Mouse (Mus musculus) hindbrain, embryonic 12.5 days (tissue): ENCODE measurements at regions not wholly inside any gene's neighbourhood (a gene's known extent, or its start where the extent isn't known, plus 50 kb on each side); places are given as distances from the start of the nearest gene placed in this dataset.
A peak's percentile ranks its signal among the peaks of the same experiment; 100 is the strongest.

Experiments
- ATAC-seq: fragments of 200-750 bp; cut with Nextera tagmentation; 2 replicates; pipeline ENCODE4 v1.8.0; 2017; ENCODE audit warnings: moderate TSS enrichment; ENCODE audit not compliant: low FRiP score
- H3K27ac ChIP-seq: fragments of 300-500 bp; sonication (generic); 2 replicates; pipeline ENCODE4 v1.5.1; 2016; ENCODE audit warnings: mild to moderate bottlenecking
- H3K27me3 ChIP-seq: fragments of 300-500 bp; sonication (generic); 2 replicates; pipeline ENCODE4 v1.6.1; 2016; ENCODE audit warnings: mild to moderate bottlenecking
- H3K36me3 ChIP-seq: fragments of 300-500 bp; sonication (generic); 2 replicates; pipeline ENCODE4 v1.6.1; 2016; ENCODE audit warnings: mild to moderate bottlenecking
- H3K4me1 ChIP-seq: fragments of 300-500 bp; sonication (generic); 2 replicates; pipeline ENCODE4 v1.6.1; 2016
- H3K4me2 ChIP-seq: fragments of 300-500 bp; sonication (generic); replicated peaks from 2 replicates; pipeline ENCODE4 v1.6.1; 2016; ENCODE audit warnings: mild to moderate bottlenecking
- H3K4me3 ChIP-seq: fragments of 300-500 bp; sonication (generic); 2 replicates; pipeline ENCODE4 v1.5.1; 2016; ENCODE audit warnings: mild to moderate bottlenecking
- H3K9ac ChIP-seq: fragments of 300-500 bp; sonication (generic); 2 replicates; pipeline ENCODE4 v1.6.1; 2016; ENCODE audit warnings: mild to moderate bottlenecking, moderate library complexity
- H3K9me3 ChIP-seq: fragments of 300-500 bp; sonication (generic); replicated peaks from 2 replicates; pipeline ENCODE4 v1.6.1; 2016; ENCODE audit warnings: mild to moderate bottlenecking
- WGBS: fragments of 180-500 bp; shearing (Covaris S2); methylation state at CpG from one replicate; pipeline ENCODE4 v1.1.7; 2016; 5-methylcytosine and 5-hydroxymethylcytosine counted together

DNA sequence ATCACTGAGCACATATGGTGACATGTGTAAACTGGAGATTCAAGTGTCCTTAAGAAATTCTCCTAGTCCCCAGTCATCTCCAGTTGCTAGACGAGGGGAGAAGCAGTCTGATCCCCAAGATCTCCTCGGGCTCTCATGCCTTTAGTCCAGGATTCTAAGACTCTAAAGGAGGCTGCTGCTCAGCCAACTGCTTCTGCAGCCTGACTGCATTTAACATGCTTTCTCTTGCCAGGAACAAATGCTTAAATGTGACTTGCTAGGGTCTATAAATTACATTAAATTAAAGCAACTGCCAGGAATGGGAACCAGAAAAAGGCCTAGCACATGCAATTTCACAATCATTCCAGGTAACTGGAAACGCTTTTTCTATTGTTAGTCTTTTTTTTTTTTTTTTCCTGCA is 599.8 kb upstream of the Gcfc2 start:
- H3K9ac ChIP-seq = no peak overlapping the region
- no peaks in the 10 kb centered on the region for H3K36me3 ChIP-seq
- H3K27me3 ChIP-seq = no peaks in the 10 kb centered on the region
- no peak overlapping the region for H3K4me3 ChIP-seq
- 86% methylated on average over 3 of the region's 3 CpGs for WGBS
- no peak overlapping the region for H3K4me2 ChIP-seq
- no peaks in the 10 kb centered on the region for H3K9me3 ChIP-seq
- H3K27ac ChIP-seq = no peak overlapping the region
- no peaks in the 10 kb centered on the region for H3K4me1 ChIP-seq
- ATAC-seq = no peak

DNA sequence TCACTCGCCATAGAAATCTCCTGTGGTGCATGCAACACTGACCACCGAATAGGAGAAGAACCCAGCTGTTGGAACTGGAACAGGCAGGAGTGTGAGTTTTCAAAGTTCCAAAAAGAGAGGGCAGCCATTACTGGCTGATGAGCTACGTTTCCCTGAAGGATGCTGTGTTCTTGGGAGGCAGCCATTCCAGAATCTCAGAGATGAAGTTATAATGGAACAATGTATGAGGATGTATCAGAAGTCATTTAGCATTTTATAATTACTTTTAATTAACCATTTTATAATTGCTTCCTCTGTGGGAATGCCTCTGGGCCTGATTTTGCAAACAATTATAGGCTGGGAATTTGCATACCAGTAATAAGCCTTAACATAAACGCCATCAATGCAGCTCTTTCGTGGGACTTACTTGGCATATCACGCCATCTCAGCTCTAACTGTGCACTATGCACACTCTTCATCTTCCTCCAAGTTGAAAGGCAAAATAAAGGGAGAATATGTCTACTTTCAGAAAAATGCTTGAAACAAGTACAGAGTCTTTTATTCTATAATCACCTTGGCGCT is 559.4 kb upstream of the Gcfc2 start:
- Histone ChIP-seq H3K27me3 (no peaks in the 10 kb centered on the region), H3K36me3 (no peaks in the 10 kb centered on the region), H3K4me1 (no peaks in the 10 kb centered on the region), H3K9ac (no peak overlapping the region), H3K27ac (no peak overlapping the region), H3K4me3 (no peak overlapping the region), H3K9me3 (no peaks in the 10 kb centered on the region), H3K4me2 (no peak overlapping the region)
- no peak for ATAC-seq
- WGBS = 72% methylated on average over 7 of the region's 7 CpGs

DNA sequence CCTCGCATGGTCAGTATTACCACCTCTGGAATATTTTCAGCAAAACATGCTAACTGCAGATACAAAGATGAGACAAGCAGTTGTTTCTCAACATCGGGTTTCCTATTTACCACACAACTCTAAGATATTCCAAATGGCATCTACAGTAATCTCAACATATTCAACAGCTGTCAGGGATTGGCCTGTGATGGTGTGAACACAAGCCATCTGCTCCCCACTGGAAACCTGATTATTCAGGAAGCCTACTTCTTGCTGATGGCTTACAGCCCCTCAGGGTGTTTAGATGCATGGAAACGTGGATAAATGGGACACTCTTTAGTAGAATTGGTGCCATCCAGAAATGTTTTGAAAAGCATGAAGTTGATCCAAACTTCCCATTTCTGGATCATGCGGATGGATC is 535.0 kb upstream of the Gcfc2 start:
- Histone ChIP-seq H3K4me2 (no peak overlapping the region), H3K4me3 (no peak overlapping the region), H3K9me3 (no peaks in the 10 kb centered on the region), H3K27me3 (no peaks in the 10 kb centered on the region), H3K9ac (no peak overlapping the region), H3K36me3 (no peaks in the 10 kb centered on the region), H3K4me1 (no peaks in the 10 kb centered on the region), H3K27ac (no peak overlapping the region)
- WGBS = 84% methylated on average over 4 of the region's 4 CpGs
- ATAC-seq = no peak

DNA sequence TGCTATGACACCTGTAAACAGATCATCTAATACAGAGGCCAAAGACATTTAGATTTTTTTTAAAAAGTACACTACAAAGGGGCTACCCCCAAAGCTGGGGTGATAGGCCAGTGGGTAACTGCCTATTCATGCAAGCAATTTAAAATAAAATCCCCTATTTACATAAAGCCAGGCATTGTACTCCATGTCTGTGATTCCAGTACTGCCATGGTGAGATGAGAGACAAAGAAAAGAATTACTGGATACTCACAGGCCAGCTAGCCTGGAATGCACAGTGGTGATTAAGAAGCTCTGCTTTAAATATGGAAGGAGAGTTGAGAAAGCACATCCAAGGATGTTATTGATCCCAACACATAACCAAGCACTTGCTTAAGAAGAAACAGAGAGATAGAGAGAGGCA is 520.3 kb upstream of the Gcfc2 start:
- H3K4me2 ChIP-seq = no peak overlapping the region
- H3K9ac ChIP-seq = no peak overlapping the region
- H3K27ac ChIP-seq = no peak overlapping the region
- H3K27me3 ChIP-seq = no peaks in the 10 kb centered on the region
- H3K4me3 ChIP-seq = no peak overlapping the region
- 0 out of 2 replicates have a peak, but pooled peaks have one; percentile 50 for ATAC-seq
- H3K9me3 ChIP-seq = no peaks in the 10 kb centered on the region
- H3K36me3 ChIP-seq = no peaks in the 10 kb centered on the region
- H3K4me1 ChIP-seq = no peaks in the 10 kb centered on the region

DNA sequence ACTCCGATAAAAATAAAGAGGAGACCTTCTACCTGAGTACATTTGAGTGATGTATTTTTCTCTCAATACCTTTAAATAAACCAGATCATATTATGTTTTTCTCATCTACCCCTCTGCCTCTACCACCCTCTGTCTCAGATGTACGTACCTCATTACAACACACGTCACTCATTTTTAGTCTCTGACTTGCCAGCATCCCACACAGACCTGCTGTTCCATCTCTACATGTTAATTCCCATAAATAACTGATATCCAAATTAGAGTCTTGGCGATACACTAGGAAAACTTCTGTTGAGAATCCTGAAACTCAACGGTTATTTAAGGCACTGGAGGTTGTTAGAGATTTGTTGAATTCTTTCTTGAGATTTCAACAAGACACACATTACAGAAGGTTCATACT is 509.9 kb upstream of the Gcfc2 start:
- Histone ChIP-seq H3K36me3 (no peaks in the 10 kb centered on the region), H3K9ac (no peak overlapping the region), H3K27me3 (no peaks in the 10 kb centered on the region), H3K4me3 (no peak overlapping the region), H3K27ac (no peak overlapping the region), H3K4me2 (no peak overlapping the region), H3K4me1 (no peaks in the 10 kb centered on the region), H3K9me3 (no peaks in the 10 kb centered on the region)
- no peak for ATAC-seq
- 93% methylated on average over 5 of the region's 5 CpGs for WGBS

DNA sequence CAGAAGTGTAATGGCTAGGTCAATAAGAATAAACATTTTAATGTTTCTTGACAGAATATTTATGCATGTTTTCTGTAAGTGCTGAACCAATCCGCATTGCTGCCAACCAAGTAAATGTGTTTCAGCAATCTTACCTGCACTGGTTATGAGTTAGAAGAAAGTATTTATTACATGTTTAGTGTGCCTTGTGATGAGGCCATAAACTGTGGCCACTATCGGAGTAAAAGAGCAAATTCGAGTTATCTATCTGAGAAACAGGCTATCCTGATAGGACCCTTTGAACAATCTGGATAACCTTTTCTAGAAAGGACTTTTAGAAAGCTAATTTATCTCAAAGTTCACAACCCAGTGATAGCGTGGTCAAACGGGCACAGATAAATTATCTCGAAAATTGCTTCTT is 488.7 kb upstream of the Gcfc2 start:
- H3K4me3 ChIP-seq = no peak overlapping the region
- ATAC-seq = no peak
- no peaks in the 10 kb centered on the region for H3K27me3 ChIP-seq
- H3K27ac ChIP-seq = no peak overlapping the region
- H3K36me3 ChIP-seq = no peaks in the 10 kb centered on the region
- H3K9ac ChIP-seq = no peak overlapping the region
- no peaks in the 10 kb centered on the region for H3K9me3 ChIP-seq
- 91% methylated on average over 6 of the region's 6 CpGs for WGBS
- no peaks in the 10 kb centered on the region for H3K4me1 ChIP-seq
- no peak overlapping the region for H3K4me2 ChIP-seq

DNA sequence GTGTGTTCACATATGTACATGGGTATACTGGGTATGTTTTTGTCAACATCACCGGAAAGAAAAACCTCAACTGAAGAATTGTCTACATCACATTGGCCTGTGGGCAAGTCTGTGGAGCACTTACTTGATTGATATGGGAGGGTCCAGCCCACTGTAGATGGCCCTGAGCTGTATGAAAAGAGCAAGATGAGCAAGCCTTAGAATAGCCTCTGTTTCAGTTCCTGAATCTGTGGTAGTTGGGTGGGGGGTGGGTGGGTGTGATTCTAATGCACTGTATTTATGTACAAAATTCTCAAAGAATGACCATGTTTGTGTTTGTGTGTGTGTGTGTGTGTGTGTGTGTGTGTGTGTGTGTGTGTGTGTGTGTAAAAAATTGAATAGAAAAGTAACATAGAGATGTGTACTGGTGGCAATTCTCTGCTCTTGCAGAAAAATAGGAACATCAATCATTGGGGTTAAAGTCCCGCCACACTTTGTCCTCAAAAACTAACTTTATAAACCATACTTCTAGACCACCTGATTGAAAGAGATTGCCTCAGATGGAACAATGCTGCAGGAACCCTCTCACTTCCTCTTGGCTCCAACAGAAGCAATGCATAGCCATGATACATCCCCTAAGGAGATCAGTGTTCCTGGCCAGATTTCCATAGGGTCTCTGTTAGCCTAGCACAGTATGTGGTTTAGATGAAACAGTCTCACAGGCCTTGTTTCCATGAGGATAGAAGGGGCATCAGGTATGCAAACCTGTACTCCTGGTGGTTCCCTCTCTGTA is 484.3 kb upstream of the Gcfc2 start:
- WGBS = 93% methylated on average over 2 of the region's 2 CpGs
- H3K4me2 ChIP-seq = no peak overlapping the region
- no peak overlapping the region for H3K9ac ChIP-seq
- H3K36me3 ChIP-seq = no peaks in the 10 kb centered on the region
- no peaks in the 10 kb centered on the region for H3K4me1 ChIP-seq
- no peaks in the 10 kb centered on the region for H3K9me3 ChIP-seq
- H3K27ac ChIP-seq = no peak overlapping the region
- ATAC-seq = no peak
- no peaks in the 10 kb centered on the region for H3K27me3 ChIP-seq
- H3K4me3 ChIP-seq = no peak overlapping the region

DNA sequence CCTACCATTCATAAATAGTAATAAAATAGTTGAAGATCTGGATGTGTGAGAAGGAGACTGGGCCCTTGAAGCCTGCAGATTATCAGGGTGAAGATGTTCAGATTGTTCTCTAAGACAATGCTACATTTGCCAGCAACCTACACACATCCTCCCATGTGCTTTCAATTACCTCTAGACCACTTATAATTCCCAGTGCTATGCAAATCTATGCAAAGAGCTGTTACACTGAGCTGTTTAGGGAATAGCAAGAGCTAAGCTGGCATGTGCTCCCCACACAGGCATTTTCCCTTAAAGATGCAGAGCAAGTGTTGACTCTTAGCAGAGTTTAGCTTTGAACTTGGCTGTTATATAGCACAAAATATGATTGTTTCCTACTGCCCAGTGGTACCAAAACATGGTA is 482.1 kb upstream of the Gcfc2 start:
- Histone ChIP-seq H3K27ac (no peak overlapping the region), H3K4me1 (no peaks in the 10 kb centered on the region), H3K4me3 (no peak overlapping the region), H3K9me3 (no peaks in the 10 kb centered on the region), H3K27me3 (no peaks in the 10 kb centered on the region), H3K36me3 (no peaks in the 10 kb centered on the region), H3K9ac (no peak overlapping the region), H3K4me2 (no peak overlapping the region)
- no peak for ATAC-seq

DNA sequence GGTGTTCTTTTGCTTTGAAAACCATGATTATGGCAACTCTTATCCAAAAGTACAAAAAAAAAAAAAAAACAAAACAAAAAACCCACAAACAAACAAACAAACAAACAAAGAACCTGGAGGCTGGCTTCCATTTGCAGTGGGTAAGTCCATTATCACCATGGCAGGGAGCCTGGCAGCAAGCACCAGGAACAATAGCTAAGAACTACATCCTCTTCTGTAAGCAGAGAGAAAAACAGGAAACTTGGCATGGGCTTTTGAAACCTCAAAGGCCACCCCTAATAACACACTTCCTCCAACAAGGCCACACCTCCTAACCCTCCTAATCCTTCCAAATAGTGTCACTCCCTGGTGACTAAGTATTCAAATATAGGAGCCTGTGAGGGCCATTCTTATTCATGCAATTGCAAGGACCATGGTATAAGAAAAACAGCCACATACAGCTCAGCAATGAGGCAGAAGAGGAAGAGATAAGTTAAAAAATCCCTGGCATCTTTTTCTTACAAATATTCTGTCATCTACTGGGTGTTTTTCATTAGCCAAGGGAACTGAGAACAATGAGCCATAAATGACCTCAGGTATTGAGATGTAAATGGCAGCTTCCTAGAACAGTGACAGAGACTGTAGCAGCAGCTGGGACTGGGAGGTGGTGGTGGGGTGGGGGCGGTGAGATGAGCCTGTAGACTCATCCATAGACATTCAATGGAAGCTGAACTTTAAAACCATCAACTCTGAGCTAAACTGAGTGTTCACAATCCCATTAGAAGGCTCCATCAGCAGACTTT is 477.3 kb upstream of the Gcfc2 start:
- no peak overlapping the region for H3K9ac ChIP-seq
- 89% methylated on average over 1 of the region's 1 CpGs for WGBS
- H3K4me3 ChIP-seq = no peak overlapping the region
- H3K9me3 ChIP-seq = no peaks in the 10 kb centered on the region
- H3K4me2 ChIP-seq = no peak overlapping the region
- no peak for ATAC-seq
- no peaks in the 10 kb centered on the region for H3K36me3 ChIP-seq
- no peak overlapping the region for H3K27ac ChIP-seq
- no peaks in the 10 kb centered on the region for H3K4me1 ChIP-seq
- H3K27me3 ChIP-seq = no peaks in the 10 kb centered on the region

DNA sequence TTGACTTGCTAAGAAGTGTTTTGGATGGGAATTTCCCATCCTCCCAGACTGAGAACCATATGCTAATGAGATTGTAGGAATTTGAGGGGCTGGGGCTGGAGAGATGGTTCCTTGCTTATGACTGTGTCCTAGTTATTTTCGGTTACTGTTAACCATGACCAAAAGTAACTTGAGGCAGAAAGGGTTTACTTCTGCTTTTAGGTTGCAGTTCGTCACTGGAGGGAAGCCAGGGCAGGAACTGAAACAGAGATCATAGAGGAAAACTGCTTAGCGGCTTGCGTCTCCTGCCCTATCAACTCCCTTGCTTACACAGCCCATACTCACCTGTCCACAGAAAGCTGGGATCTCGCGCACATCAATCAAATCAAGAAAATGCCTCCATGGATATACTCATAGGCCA is 475.8 kb upstream of the Gcfc2 start:
- H3K4me1 ChIP-seq = no peaks in the 10 kb centered on the region
- H3K27me3 ChIP-seq = no peaks in the 10 kb centered on the region
- ATAC-seq = no peak
- H3K4me3 ChIP-seq = no peak overlapping the region
- WGBS = 95% methylated on average over 6 of the region's 6 CpGs
- no peak overlapping the region for H3K4me2 ChIP-seq
- no peaks in the 10 kb centered on the region for H3K36me3 ChIP-seq
- no peak overlapping the region for H3K27ac ChIP-seq
- no peak overlapping the region for H3K9ac ChIP-seq
- no peaks in the 10 kb centered on the region for H3K9me3 ChIP-seq

DNA sequence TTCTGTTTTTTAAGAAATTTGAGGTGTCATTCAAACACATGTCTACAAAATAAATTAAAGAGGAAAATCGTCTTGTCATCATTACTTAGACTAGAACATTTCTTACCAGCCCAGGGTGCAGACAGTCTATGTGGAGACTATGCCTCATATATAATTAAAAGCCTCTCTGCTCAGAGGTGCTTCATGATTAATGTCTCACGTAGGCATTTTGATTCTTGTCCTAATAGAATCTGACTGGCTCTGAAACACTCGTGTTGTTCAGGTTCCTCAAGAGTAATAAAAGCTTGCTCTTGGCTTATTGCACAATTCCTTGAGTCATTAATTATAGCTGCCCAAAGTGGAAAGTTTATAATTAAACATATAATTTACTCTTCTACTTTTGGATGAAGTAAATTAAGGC is 475.1 kb upstream of the Gcfc2 start:
- WGBS = 74% methylated on average over 3 of the region's 3 CpGs
- H3K27ac ChIP-seq = no peak overlapping the region
- no peak for ATAC-seq
- no peak overlapping the region for H3K9ac ChIP-seq
- no peak overlapping the region for H3K4me3 ChIP-seq
- H3K36me3 ChIP-seq = no peaks in the 10 kb centered on the region
- no peaks in the 10 kb centered on the region for H3K4me1 ChIP-seq
- no peak overlapping the region for H3K4me2 ChIP-seq
- no peaks in the 10 kb centered on the region for H3K27me3 ChIP-seq
- H3K9me3 ChIP-seq = no peaks in the 10 kb centered on the region

DNA sequence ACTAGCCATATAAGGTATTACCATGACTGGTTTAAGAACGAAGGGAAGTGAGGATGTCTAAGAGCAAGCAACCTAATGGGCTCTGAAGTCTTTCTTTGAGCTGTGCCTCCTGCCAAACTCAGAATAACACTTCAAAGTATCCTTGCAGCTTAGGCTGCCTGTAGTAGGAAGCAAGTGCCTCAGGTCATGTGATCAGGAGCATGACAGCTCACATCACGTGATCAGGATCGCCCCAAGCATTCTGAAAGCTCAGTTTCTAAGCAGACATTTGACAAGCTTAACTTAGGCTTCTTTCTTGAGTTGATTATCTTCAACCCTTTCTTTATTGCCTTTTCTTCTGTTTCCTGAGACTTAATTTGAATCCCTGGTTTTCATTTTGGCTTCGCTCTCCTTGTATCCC is 462.4 kb upstream of the Gcfc2 start:
- H3K4me1 ChIP-seq = no peaks in the 10 kb centered on the region
- WGBS = 85% methylated on average over 4 of the region's 4 CpGs
- H3K27ac ChIP-seq = no peak overlapping the region
- H3K9ac ChIP-seq = no peak overlapping the region
- ATAC-seq = no peak
- no peak overlapping the region for H3K4me2 ChIP-seq
- no peaks in the 10 kb centered on the region for H3K9me3 ChIP-seq
- no peaks in the 10 kb centered on the region for H3K27me3 ChIP-seq
- no peak overlapping the region for H3K4me3 ChIP-seq
- H3K36me3 ChIP-seq = no peaks in the 10 kb centered on the region

DNA sequence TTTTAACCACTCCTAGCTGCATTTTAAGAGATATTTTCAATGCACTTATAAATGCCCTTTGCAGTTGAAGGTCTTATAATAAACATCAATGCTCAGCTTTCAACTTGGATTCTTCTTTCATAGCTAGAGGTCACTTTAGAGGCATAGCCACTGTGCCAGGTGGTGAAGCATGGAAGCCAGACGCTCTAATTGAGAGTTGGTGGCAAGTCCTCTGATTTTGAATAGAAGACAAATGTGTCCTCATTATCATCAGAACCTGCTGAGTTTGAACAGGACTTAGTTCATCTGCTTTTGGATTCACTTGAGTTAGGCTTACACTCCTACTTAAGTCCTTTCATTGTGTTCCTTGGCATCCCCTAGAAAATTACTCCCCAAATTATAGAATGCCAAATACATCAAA is 459.0 kb upstream of the Gcfc2 start:
- no peaks in the 10 kb centered on the region for H3K9me3 ChIP-seq
- no peak overlapping the region for H3K4me3 ChIP-seq
- no peaks in the 10 kb centered on the region for H3K27me3 ChIP-seq
- ATAC-seq = no peak
- H3K36me3 ChIP-seq = no peaks in the 10 kb centered on the region
- no peak overlapping the region for H3K9ac ChIP-seq
- H3K4me2 ChIP-seq = no peak overlapping the region
- 72% methylated on average over 1 of the region's 1 CpGs for WGBS
- no peak overlapping the region for H3K27ac ChIP-seq
- H3K4me1 ChIP-seq = no peaks in the 10 kb centered on the region
